Mouse (Mus musculus) liver, adult (tissue): ENCODE measurements around the gene Spg7.

Experiments used
- GATA4 ChIP-seq: IDR thresholded peaks from 2 replicates; pipeline ENCODE4 v1.6.1; 2014; ENCODE audit warnings: mild to moderate bottlenecking, low read length; ENCODE audit not compliant: insufficient replicate concordance

Gene Spg7

GRCm38 (mm10) chr8:123062721-123063120, at the start of gene Spg7:
Gene Spg7, plus strand, starts transcription at chr8:123062942.
- TF ChIP-seq GATA4 = no peak

- no peak for TF ChIP-seq GATA4
Measured at GRCm38 (mm10) chr8:123014429-123014828, 48.3 kb upstream of the Spg7 start.

- TF ChIP-seq GATA4 = no peak
Measured at GRCm38 (mm10) chr8:123015074-123015473, 47.7 kb upstream of the Spg7 start.

- no peak for TF ChIP-seq GATA4
Measured at GRCm38 (mm10) chr8:123017143-123017542, 45.6 kb upstream of the Spg7 start.

- no peak for TF ChIP-seq GATA4
Measured at GRCm38 (mm10) chr8:123018484-123019164, 44.1 kb upstream of the Spg7 start.

GRCm38 (mm10) chr8:123020084-123020483, 42.7 kb upstream of the Spg7 start:
- TF ChIP-seq GATA4 = no peak

- no peak for TF ChIP-seq GATA4
Measured at GRCm38 (mm10) chr8:123020859-123021258, 41.9 kb upstream of the Spg7 start.

- no peak for TF ChIP-seq GATA4
Measured at GRCm38 (mm10) chr8:123021259-123021658, 41.5 kb upstream of the Spg7 start.

- no peak for TF ChIP-seq GATA4
Measured at GRCm38 (mm10) chr8:123022727-123023126, 40.0 kb upstream of the Spg7 start.

- TF ChIP-seq GATA4 = no peak
Measured at GRCm38 (mm10) chr8:123024226-123024625, 38.5 kb upstream of the Spg7 start.

GRCm38 (mm10) chr8:123025951-123026351, 36.8 kb upstream of the Spg7 start:
- TF ChIP-seq GATA4 = no peak

- no peak for TF ChIP-seq GATA4
Measured at GRCm38 (mm10) chr8:123027786-123028185, 35.0 kb upstream of the Spg7 start.

- TF ChIP-seq GATA4 = no peak
Measured at GRCm38 (mm10) chr8:123031321-123031978, 31.3 kb upstream of the Spg7 start.

- no peak for TF ChIP-seq GATA4
Measured at GRCm38 (mm10) chr8:123032730-123033129, 30.0 kb upstream of the Spg7 start.

- TF ChIP-seq GATA4 = no peak
Measured at GRCm38 (mm10) chr8:123033431-123033830, 29.3 kb upstream of the Spg7 start.

- no peak for TF ChIP-seq GATA4
Measured at GRCm38 (mm10) chr8:123034171-123034570, 28.6 kb upstream of the Spg7 start.

GRCm38 (mm10) chr8:123036956-123037355, 25.8 kb upstream of the Spg7 start:
- no peak for TF ChIP-seq GATA4

GRCm38 (mm10) chr8:123037487-123037886, 25.3 kb upstream of the Spg7 start:
- TF ChIP-seq GATA4 = no peak
